Mouse (Mus musculus): ENCODE data around the gene Neurod1.

Neurod1 gene

DNA sequence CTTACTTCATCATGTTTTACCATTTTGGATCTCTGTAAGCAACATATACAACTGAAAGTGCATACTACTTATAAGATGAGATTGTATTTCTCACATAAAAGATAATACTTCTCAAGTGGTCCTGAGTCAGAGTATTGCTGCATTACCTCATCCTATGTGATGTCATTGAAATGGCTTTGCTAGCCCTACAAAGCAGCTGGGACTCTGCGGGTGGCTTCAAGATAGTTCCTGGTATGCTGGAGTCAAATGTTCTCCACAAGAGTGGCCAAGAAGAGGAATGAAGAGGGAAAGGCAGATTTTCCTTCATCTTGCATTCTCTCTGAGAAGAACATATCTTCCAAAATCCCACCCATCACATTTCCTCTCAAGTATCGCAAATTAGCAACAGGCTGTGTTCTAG, 13.2 kb downstream of the Neurod1 start:
- no peak for DNase-seq (ENCODE audit: low spot score in 2 of 2)

- no peak for DNase-seq (ENCODE audit: low spot score in 2 of 2)
Measured at GRCm38 (mm10) chr2:79442906-79443305, 13.6 kb downstream of the Neurod1 start.

DNA sequence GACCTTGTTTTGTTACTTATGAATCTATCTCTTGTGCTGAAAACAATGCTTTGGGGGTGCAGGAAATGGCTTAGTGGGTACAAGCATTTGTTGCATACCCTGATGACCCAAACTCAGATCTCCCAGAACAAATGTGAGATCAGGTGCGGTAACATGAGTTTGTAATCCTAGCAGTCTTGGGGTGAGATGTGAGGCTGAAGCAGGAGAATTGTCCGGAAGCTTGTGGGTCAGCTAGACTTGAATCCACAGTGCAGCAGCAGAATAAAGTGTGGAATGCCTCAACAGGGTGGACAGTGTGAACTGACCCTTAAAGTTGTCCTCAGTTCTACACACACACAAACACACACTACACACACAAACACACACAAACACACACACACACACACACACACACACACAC, 14.3 kb downstream of the Neurod1 start:
- no peak for DNase-seq (ENCODE audit: low spot score in 2 of 2)

- DNase-seq (ENCODE audit: low spot score in 2 of 2), result no peak
Measured at GRCm38 (mm10) chr2:79430061-79430460, 26.5 kb downstream of the Neurod1 start.

DNA sequence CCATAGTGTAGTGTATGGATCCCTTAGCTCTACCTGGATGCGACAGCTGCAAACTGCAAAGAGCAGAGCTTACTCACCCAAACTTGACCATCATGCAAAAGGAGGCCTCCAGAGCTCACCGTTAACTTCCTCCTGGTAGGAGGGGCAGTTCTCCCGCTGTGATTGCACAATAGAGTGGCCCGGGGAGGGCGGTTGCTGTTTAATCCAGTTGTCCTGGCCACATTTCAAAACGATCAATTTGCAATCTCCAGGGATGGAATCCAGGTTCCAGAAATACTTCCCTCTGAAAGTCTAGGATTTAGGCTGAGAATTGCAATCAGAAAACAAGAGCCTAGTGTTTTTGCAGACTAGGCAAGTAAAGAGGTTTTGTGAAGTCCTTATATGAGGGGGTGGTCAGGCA, 26.9 kb downstream of the Neurod1 start:
- no peak for DNase-seq (ENCODE audit: low spot score in 2 of 2)

DNA sequence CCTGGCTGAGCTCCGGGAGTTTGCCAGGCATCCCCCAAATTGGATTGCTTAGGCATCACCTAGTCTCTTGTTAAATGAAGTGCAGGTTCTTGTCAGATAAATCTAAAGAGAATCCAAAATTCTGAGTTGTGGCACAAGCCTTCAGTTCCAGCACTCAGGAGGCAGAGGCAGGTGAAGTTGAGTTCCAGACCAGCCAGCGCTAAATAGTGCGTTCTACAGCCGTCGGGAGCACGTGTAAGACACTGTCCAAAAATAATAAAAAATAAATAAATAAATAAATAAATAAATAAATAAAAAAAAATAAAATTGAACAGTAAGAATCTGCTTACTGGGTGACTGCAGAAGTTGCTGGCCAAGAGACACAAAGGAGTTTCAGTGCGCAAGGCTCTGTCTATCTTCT, 27.4 kb downstream of the Neurod1 start:
- no peak for DNase-seq (ENCODE audit: low spot score in 2 of 2)

- DNase-seq (ENCODE audit: low spot score in 2 of 2), result no peak
Measured at GRCm38 (mm10) chr2:79428569-79429104, 27.9 kb downstream of the Neurod1 start.

- no peak for DNase-seq (ENCODE audit: low spot score in 2 of 2)
Measured at GRCm38 (mm10) chr2:79428022-79428421, 28.5 kb downstream of the Neurod1 start.

DNA sequence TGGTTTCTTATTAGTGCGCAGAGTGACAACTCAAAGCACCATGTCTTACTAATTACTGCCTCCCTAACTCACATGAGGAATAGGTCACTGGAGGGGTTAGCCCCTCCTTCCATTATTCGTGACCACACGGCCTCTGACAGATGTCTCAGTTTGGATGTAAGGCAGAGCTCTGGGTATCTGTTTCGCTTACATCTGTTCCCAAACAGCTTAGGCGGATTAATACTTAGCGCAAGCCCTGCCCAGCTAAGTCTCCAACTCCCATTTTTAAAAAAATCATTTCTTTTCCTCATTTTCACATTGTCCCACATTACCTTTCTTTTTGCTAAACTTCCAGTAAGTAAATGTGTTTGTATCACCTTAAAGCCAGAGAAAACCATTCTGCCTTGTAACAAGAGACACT, 34.9 kb downstream of the Neurod1 start:
- no peak for DNase-seq (ENCODE audit: low spot score in 2 of 2)

DNA sequence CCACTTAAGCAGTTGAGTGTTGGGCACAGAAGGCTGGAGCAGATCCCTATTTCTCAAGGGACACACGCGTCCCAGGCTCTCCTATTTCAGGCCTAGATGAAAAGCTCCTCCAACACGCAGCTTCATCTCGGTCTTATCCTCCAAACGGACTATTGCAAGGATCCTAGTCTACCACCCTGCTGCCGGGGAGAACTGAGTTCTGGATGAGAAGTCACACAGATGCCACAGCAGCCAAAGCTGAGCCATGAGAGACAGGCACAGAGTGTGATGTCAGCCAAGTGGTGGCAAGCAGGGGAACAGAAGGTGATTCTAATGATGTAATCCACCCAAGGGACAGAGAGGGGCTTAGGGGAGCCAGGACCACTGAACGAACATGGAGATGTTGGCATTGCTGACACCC, 42.0 kb downstream of the Neurod1 start:
- no peak for DNase-seq (ENCODE audit: low spot score in 2 of 2)

GRCm38 (mm10) chr2:79410903-79411255, 45.7 kb downstream of the Neurod1 start:
- no peak for DNase-seq (ENCODE audit: low spot score in 2 of 2)

GRCm38 (mm10) chr2:79410247-79410902, 46.2 kb downstream of the Neurod1 start:
- no peak for DNase-seq (ENCODE audit: low spot score in 2 of 2)

- DNase-seq (ENCODE audit: low spot score in 2 of 2), result no peak
Measured at GRCm38 (mm10) chr2:79405661-79406405, 50.7 kb downstream of the Neurod1 start.

Measured in urinary bladder, postnatal 4 days (tissue).